Mouse (Mus musculus) CH12.LX (cell line): ENCODE results near the gene Ptbp1. TPM values are rescaled to one million over a fixed set of nuclear protein-coding genes. Genes with fewer than 3 reads are reported as not detected.

Experiments used
- DNase-seq: peaks from one replicate; pipeline ENCODE4 v3.0.0-alpha.2; 2013; ENCODE audit errors: extremely low read depth
- H3K27ac ChIP-seq: 2 replicates; pipeline ENCODE4 v1.5.1; 2012; ENCODE audit warnings: low read depth, mild to moderate bottlenecking, control low read depth, moderate library complexity; ENCODE audit not compliant: insufficient read depth
- H3K27me3 ChIP-seq: replicated peaks from 2 replicates; pipeline ENCODE3; 2012; ENCODE audit warnings: inconsistent platforms
- H3K36me3 ChIP-seq, 2 experiments: replicated peaks in 1 of 2; 2 replicates each; pipeline versions ENCODE3 to v1.6.1; 2012; ENCODE audit warnings: inconsistent platforms in 1 of 2, low read length in 1 of 2, mild to moderate bottlenecking in 1 of 2, mixed read lengths in 1 of 2, moderate library complexity in 1 of 2; ENCODE audit not compliant: control insufficient read depth in 1 of 2, insufficient read depth in 1 of 2
- H3K4me1 ChIP-seq, 2 experiments: 2 replicates each; pipeline ENCODE4 v1.6.1; 2012; ENCODE audit warnings: inconsistent platforms in 1 of 2, moderate library complexity in 1 of 2; ENCODE audit not compliant: insufficient read depth in 2 of 2, control insufficient read depth in 1 of 2
- H3K4me2 ChIP-seq: 2 replicates; pipeline ENCODE4 v1.6.1; 2012; ENCODE audit warnings: low read depth, mild to moderate bottlenecking, control low read depth; ENCODE audit not compliant: poor library complexity, insufficient read depth, severe bottlenecking
- H3K4me3 ChIP-seq, 3 experiments: fragments of 150-350 bp in 1 of 3; sonication (generic) in 1 of 3; replicated peaks in 1 of 3; 2 replicates each; pipeline versions ENCODE3 to v1.5.1; 2011 to 2012; ENCODE audit warnings: low read depth in 2 of 3, low read length in 2 of 3, mild to moderate bottlenecking in 2 of 3, moderate library complexity in 2 of 3, control low read depth in 1 of 3, improper control_type of control experiment in 1 of 3, inconsistent platforms in 1 of 3, mixed read lengths in 1 of 3; ENCODE audit not compliant: poor library complexity in 1 of 3
- H3K79me2 ChIP-seq: replicated peaks from 2 replicates; pipeline ENCODE4 v1.6.1; 2012; ENCODE audit warnings: mild to moderate bottlenecking, moderate library complexity; ENCODE audit not compliant: control insufficient read depth, poor library complexity, insufficient read depth, severe bottlenecking; ENCODE audit errors: extremely low read depth
- H3K9ac ChIP-seq: 2 replicates; pipeline ENCODE4 v1.6.1; 2012; ENCODE audit warnings: low read depth, mild to moderate bottlenecking, control low read depth, moderate library complexity; ENCODE audit not compliant: insufficient read depth
- H3K9me3 ChIP-seq: replicated peaks from 2 replicates; pipeline ENCODE3; 2012; ENCODE audit warnings: low read length, inconsistent platforms, mixed read lengths
- CHD1 ChIP-seq: IDR thresholded peaks from 2 replicates; pipeline ENCODE4 v1.6.1; 2012; ENCODE audit warnings: low read depth, low read length, improper control_type of control experiment, inconsistent platforms
- CHD2 ChIP-seq: IDR thresholded peaks from 2 replicates; pipeline ENCODE4 v1.6.1; 2011; ENCODE audit warnings: low read length, improper control_type of control experiment
- ELF1 ChIP-seq: IDR thresholded peaks from 2 replicates; pipeline ENCODE4 v1.6.1; 2014; ENCODE audit warnings: low read depth, mild to moderate bottlenecking, inconsistent platforms, low read length, improper control_type of control experiment
- GABPA ChIP-seq: IDR thresholded peaks from 2 replicates; pipeline ENCODE4 v1.6.1; 2012; ENCODE audit warnings: low read depth, low read length, improper control_type of control experiment, inconsistent platforms; ENCODE audit not compliant: insufficient replicate concordance
- HCFC1 ChIP-seq: IDR thresholded peaks from 2 replicates; pipeline ENCODE4 v1.6.1; 2012; ENCODE audit warnings: low read depth, mild to moderate bottlenecking, inconsistent platforms, low read length, improper control_type of control experiment
- JUND ChIP-seq: conservative IDR thresholded peaks from 2 replicates; pipeline ENCODE4 v1.6.1; 2011; ENCODE audit warnings: low read depth, low read length, improper control_type of control experiment
- KAT2A ChIP-seq: IDR thresholded peaks from 2 replicates; pipeline ENCODE4 v1.6.1; 2012; ENCODE audit warnings: low read length, improper control_type of control experiment, inconsistent platforms; ENCODE audit not compliant: insufficient replicate concordance
- MAFK ChIP-seq: IDR thresholded peaks from 2 replicates; pipeline ENCODE4 v1.6.1; 2011; ENCODE audit warnings: low read length, improper control_type of control experiment; ENCODE audit not compliant: insufficient replicate concordance
- MEF2A ChIP-seq: IDR thresholded peaks from 2 replicates; pipeline ENCODE4 v1.6.1; 2014; ENCODE audit warnings: low read depth, mild to moderate bottlenecking, inconsistent platforms, low read length, improper control_type of control experiment, borderline replicate concordance
- MXI1 ChIP-seq: IDR thresholded peaks from 2 replicates; pipeline ENCODE4 v1.6.1; 2011; ENCODE audit warnings: mild to moderate bottlenecking, low read depth, low read length, improper control_type of control experiment
- MYC ChIP-seq: IDR thresholded peaks from 2 replicates; pipeline ENCODE4 v1.6.1; 2011; ENCODE audit warnings: low read depth, mild to moderate bottlenecking, improper control_type of control experiment, low read length
- NELFE ChIP-seq: IDR thresholded peaks from 2 replicates; pipeline ENCODE4 v1.6.1; 2011; ENCODE audit warnings: low read depth, low read length, improper control_type of control experiment
- NRF1 ChIP-seq: IDR thresholded peaks from 2 replicates; pipeline ENCODE4 v1.6.1; 2014; ENCODE audit warnings: low read depth, mild to moderate bottlenecking, inconsistent platforms, low read length, improper control_type of control experiment, moderate library complexity
- POLR2AphosphoS2 ChIP-seq: IDR thresholded peaks from 2 replicates; pipeline ENCODE4 v1.6.1; 2011; ENCODE audit warnings: low read depth, low read length, improper control_type of control experiment
- RAD21 ChIP-seq: IDR thresholded peaks from 2 replicates; pipeline ENCODE4 v1.6.1; 2011; ENCODE audit warnings: low read depth, mild to moderate bottlenecking, low read length, improper control_type of control experiment, moderate library complexity
- UBTF ChIP-seq: IDR thresholded peaks from 2 replicates; pipeline ENCODE4 v1.6.1; 2012; ENCODE audit warnings: low read depth, mild to moderate bottlenecking, inconsistent platforms, low read length, improper control_type of control experiment, moderate library complexity
- USF1 ChIP-seq: IDR thresholded peaks from 2 replicates; pipeline ENCODE4 v1.6.1; 2014; ENCODE audit warnings: low read depth, mild to moderate bottlenecking, inconsistent platforms, low read length, improper control_type of control experiment
- USF2 ChIP-seq: conservative IDR thresholded peaks from 2 replicates; pipeline ENCODE4 v1.6.1; 2011; ENCODE audit warnings: low read depth, low read length, improper control_type of control experiment
- ZC3H11A ChIP-seq: IDR thresholded peaks from 2 replicates; pipeline ENCODE4 v1.6.1; 2012; ENCODE audit warnings: low read depth, mild to moderate bottlenecking, inconsistent platforms, low read length, improper control_type of control experiment
- ZKSCAN1 ChIP-seq: IDR thresholded peaks from 2 replicates; pipeline ENCODE4 v1.6.1; 2012; ENCODE audit warnings: low read depth, inconsistent platforms, low read length, improper control_type of control experiment, borderline replicate concordance
- dilution Hi-C: fragments of 300-500 bp; cut with MboI; formaldehyde crosslinking; loops from 2 replicates; pipeline ENCODE4 v1.14.3; 2020; ENCODE audit warnings: low sequenced_read_pairs; ENCODE audit not compliant: extremely low pct_unique_long_range_greater_than_20kb, extremely low pct_ligation_motif_present
- in situ Hi-C: fragments of 300-500 bp; cut with MboI; formaldehyde crosslinking; loops from 3 replicates; pipeline ENCODE4 v1.14.3; 2019; ENCODE audit warnings: low sequenced_read_pairs, low pct_ligation_motif_present, low pct_unique_long_range_greater_than_20kb, mixed read lengths
- polyA plus RNA-seq: library from polyadenylated mRNA; unstranded; fragments of >175 nt; gene quantifications from 2 replicates; pipeline ENCODE4 v1.2.1, GENCODE M21; 2012; ENCODE audit warnings: low read depth; ENCODE audit not compliant: insufficient read length
- total RNA-seq, 2 experiments: library from RNA; depleted of rRNA; stranded (reverse); fragments of 300-350 nt in 1 of 2; fragments of >200 nt in 1 of 2; gene quantifications; 2 replicates each; pipeline ENCODE4 v1.2.3; 2012 to 2014

The Ptbp1 gene
- total and polyA plus RNA-seq, 3 experiments, result 252 to 497 (median 284) TPM

DNA sequence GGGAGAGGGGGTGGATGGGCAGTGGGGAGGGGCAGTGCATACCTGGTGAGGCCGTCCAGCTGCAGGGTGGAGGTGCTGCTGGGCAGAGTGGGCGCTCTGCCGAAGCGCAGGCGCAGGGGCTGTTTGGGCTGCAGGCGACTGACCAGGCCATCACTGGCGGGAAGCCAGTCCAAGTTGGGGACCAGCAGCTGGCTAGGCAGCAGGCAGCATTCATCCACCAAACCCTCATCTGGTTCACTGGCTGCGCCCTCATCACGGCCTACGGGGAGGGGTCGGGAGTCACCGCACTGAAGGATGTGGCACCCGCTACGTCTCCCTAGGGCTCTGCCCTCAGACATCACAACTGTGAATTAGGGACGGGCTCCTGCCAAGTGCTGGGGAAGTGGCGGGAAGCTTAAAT is 42.1 kb downstream of the Ptbp1 start:
- no peak for DNase-seq
- Histone ChIP-seq H3K36me3 (peaks cover 18 to 70% of the 10 kb centered on the region in 2 experiments), H3K27me3 (peaks cover under 1% of the 10 kb centered on the region), H3K79me2 (no peaks in the 10 kb centered on the region), H3K9ac (no peak overlapping the region), H3K9me3 (no peaks in the 10 kb centered on the region), H3K4me1 (peaks cover 9 to 46% of the 10 kb centered on the region in 2 experiments), H3K4me3 (no peak overlapping the region), H3K4me2 (no peak overlapping the region), H3K27ac (no peak overlapping the region)
- TF ChIP-seq USF1 (no peak), NRF1 (no peak), ZC3H11A (no peak), UBTF (no peak), JUND (no peak), MAFK (no peak)
- dilution Hi-C loops (no loop called here), in situ Hi-C loops (no loop called here)

DNA sequence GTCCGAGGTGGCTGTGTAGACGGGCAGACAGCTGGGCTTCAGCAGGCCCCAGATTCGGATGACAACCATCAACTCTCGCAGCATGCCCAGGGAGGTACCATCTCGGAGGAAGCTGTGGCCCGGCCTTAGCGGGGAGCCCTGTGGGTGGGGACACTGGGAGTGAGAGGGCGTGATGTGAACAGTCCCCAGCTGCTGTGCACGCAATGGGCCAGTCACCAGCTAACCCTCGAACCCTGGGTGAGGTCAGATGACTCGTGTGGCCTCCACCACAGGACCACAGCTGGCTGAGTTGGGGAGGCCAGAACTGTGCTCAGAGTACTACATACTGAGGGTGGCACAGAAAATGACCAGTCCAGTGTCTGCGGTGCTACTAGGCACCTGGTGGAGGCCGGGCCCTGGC is 42.6 kb downstream of the Ptbp1 start:
- no peak for DNase-seq
- no peak overlapping the region for H3K27ac ChIP-seq
- TF ChIP-seq NELFE (no peak), ZKSCAN1 (no peak), RAD21 (no peak), ELF1 (no peak), MEF2A (no peak), CHD2 (no peak), POLR2AphosphoS2 (no peak), HCFC1 (no peak), GABPA (no peak), CHD1 (no peak), MXI1 (no peak), USF2 (no peak), MYC (no peak), KAT2A (no peak)
- no peaks in the 10 kb centered on the region for H3K79me2 ChIP-seq
- dilution Hi-C loops, result no loop called here
- peaks cover 9 to 50% of the 10 kb centered on the region in 2 experiments for H3K4me1 ChIP-seq
- H3K9me3 ChIP-seq, result no peaks in the 10 kb centered on the region
- H3K4me2 ChIP-seq, result no peak overlapping the region
- no peak overlapping the region for H3K4me3 ChIP-seq
- in situ Hi-C loops, result no loop called here
- peaks cover 18 to 74% of the 10 kb centered on the region in 2 experiments for H3K36me3 ChIP-seq
- no peak overlapping the region for H3K9ac ChIP-seq
- no peaks in the 10 kb centered on the region for H3K27me3 ChIP-seq
